Mouse (Mus musculus) C2C12 (cell line): Measurements from ENCODE around the gene Olfr1160. TPM values are rescaled to one million over a fixed set of nuclear protein-coding genes. Genes with fewer than 3 reads are reported as not detected.
"Not testable (repeated sequence)": the region's sequence is repeated elsewhere in the genome, so short reads cannot be mapped to it uniquely, and the experiment has no call there.

ENCODE experiments used
- H3K27me3 ChIP-seq: one replicate; pipeline ENCODE4 v1.6.1; 2011; ENCODE audit not compliant: control insufficient read depth, insufficient read depth, insufficient read length
- H3K36me3 ChIP-seq: one replicate; pipeline ENCODE4 v1.6.1; 2011; ENCODE audit not compliant: control insufficient read depth, insufficient read depth
- H3K4me3 ChIP-seq: one replicate; pipeline ENCODE4 v1.5.1; 2011; ENCODE audit warnings: mild to moderate bottlenecking, control low read depth; ENCODE audit not compliant: poor library complexity, insufficient read depth, severe bottlenecking
- H3K79me2 ChIP-seq: one replicate; pipeline ENCODE4 v1.6.1; 2011; ENCODE audit not compliant: control insufficient read depth, insufficient read depth
- H3K79me3 ChIP-seq: one replicate; pipeline ENCODE4 v1.6.1; 2011; ENCODE audit warnings: low read depth, control low read depth
- H3ac ChIP-seq: one replicate; pipeline ENCODE3; 2011; ENCODE audit warnings: low read depth; ENCODE audit not compliant: control insufficient read depth, insufficient read length
- CEBPB ChIP-seq: IDR thresholded peaks from one replicate; pipeline ENCODE4 v1.6.1; 2011; ENCODE audit warnings: low read depth, mild to moderate bottlenecking, control low read depth, moderate library complexity
- CTCF ChIP-seq: IDR thresholded peaks from one replicate; pipeline ENCODE4 v1.5.1; 2011; ENCODE audit not compliant: control insufficient read depth, insufficient read depth, insufficient read length
- FOSL1 ChIP-seq: IDR thresholded peaks from one replicate; pipeline ENCODE4 v1.8.0; 2011; ENCODE audit warnings: mild to moderate bottlenecking, low read length; ENCODE audit not compliant: poor library complexity, insufficient read depth, severe bottlenecking
- MAX ChIP-seq: IDR thresholded peaks from one replicate; pipeline ENCODE4 v1.6.1; 2011; ENCODE audit warnings: mild to moderate bottlenecking, control low read depth
- MYOD1 ChIP-seq: IDR thresholded peaks from one replicate; pipeline ENCODE4 v1.6.1; 2011; ENCODE audit warnings: low read depth; ENCODE audit not compliant: control insufficient read depth, insufficient read length
- MYOG ChIP-seq: IDR thresholded peaks from one replicate; pipeline ENCODE4 v1.6.1; 2011; ENCODE audit not compliant: control insufficient read depth, insufficient read length; ENCODE audit errors: extremely low read depth
- USF1 ChIP-seq: IDR thresholded peaks from one replicate; pipeline ENCODE4 v1.6.1; 2011; ENCODE audit warnings: low read depth, mild to moderate bottlenecking, control low read depth, moderate library complexity
- long read RNA-seq, 2 experiments: library from polyadenylated mRNA; unstranded; transcript quantifications; one replicate each; pipeline ENCODE4 v2.0.0; 2019 to 2020
- polyA plus RNA-seq: library from polyadenylated mRNA; unstranded; fragments of >200 nt; fragmentation: generic; extraction: Trizol; gene quantifications from one replicate; pipeline ENCODE4 v1.2.1, GENCODE M21; 2012; ENCODE audit warnings: missing spikeins

Olfr1160 gene
- polyA plus RNA-seq: not detected
- long read RNA-seq, experiment 1: 0 reads
- long read RNA-seq, experiment 2: 0 reads

DNA sequence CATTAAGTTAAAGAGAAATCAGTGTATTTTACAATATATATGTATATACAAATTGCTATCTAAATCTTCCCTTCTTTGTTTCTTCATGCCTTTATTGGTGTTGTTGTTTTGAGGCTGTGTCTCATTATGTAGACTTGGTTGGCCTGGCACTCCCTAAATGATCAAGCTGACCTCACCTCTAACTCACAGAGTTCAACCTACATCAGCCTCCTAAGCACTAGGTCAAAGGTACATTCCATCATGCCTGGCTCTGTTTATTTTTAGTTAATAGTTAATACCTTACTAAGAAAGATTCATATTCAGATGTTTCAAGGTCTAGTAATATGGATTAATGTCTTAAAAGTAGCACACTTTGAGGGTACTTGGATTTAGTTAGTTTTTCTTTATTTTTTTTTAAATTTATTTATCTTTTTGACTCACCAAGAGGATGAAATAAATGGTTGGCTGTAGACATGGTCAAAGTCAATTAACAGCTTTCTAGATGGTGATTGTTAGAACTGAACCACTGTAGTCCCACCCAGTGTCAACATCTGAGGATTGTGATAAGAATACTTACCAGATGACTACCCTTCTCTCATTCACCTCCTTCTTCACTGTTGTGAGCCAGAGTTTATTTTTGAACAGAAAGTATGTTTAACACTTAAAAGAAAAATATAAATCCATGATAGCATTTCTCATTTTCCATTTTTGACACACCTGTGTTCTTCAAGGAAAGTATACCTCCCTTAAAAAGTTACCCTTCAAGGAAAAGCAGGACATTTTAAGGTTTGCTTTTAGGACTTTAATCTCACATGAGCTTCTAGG is at the start of gene Olfr1160:
Olfr1160 (minus strand) TSS at position 754 of the 804 bp plus-strand sequence.
- Histone ChIP-seq H3K27me3 (no peaks in the 10 kb centered on the region), H3K79me3 (no peaks in the 10 kb centered on the region), H3K36me3 (no peaks in the 10 kb centered on the region), H3K79me2 (no peaks in the 10 kb centered on the region), H3K4me3 (no peak within 1 kb of the TSS), H3ac (no peak within 1 kb of the TSS)
- TF ChIP-seq MYOD1 (no peak), CEBPB (no peak), MYOG (no peak), FOSL1 (no peak), CTCF (no peak), USF1 (no peak)

DNA sequence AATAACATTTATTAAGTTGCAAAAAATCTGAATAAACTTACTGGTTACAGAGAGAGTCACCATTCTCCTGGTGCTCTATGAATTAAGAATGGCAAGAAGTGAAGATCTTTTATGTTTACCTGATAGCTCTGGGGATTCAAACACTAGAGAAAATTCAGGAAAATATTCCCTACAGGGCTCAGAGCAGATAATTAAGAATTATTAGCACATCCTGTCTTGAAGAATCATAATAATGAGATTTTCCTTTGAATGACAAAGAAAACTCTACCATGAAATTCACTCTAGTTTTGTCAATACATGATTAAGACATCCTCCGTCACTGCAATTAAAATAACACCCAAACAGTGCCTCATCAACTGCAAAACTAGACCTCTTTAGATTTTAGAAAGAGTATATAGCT is 43.0 kb upstream of the Olfr1160 start, which contains the start of gene Olfr1162:
Olfr1162 (minus strand) TSS at position 101 of the 400 bp plus-strand sequence.
- H3K36me3 ChIP-seq: no peaks in the 10 kb centered on the region
- H3ac ChIP-seq: no peak within 1 kb of the TSS
- no peaks in the 10 kb centered on the region for H3K79me2 ChIP-seq
- TF ChIP-seq MAX (no peak), USF1 (no peak), CEBPB (no peak)
- H3K79me3 ChIP-seq: no peaks in the 10 kb centered on the region
- no peaks in the 10 kb centered on the region for H3K27me3 ChIP-seq
- no peak within 1 kb of the TSS for H3K4me3 ChIP-seq

DNA sequence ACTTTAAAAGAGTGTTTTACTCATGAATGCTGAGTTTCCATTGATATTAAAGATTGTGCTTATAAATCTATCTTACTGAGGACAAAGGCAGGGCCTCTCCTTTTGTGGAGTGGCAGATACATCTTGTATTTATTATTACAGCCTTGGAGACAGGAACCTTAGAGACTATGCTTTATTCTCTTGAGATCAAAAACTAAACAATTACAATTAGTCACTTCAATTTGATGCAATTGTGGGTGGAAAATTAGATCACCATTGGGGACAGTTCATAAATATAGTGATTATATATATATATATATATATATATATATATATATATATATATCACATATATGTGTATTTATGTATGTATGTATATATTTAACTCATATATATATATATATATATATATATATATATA is 29.5 kb upstream of the Olfr1160 start, which contains the start of gene Olfr73:
Olfr73 (minus strand) TSS at position 101 of the 400 bp plus-strand sequence.
- Histone ChIP-seq H3K36me3 (no peaks in the 10 kb centered on the region), H3K4me3 (no peak within 1 kb of the TSS), H3K27me3 (no peaks in the 10 kb centered on the region), H3ac (no peak within 1 kb of the TSS), H3K79me2 (no peaks in the 10 kb centered on the region), H3K79me3 (no peaks in the 10 kb centered on the region)
- no peak for TF ChIP-seq CTCF
- TF ChIP-seq FOSL1: no peak
- TF ChIP-seq MYOG: no peak
- TF ChIP-seq USF1: no peak
- TF ChIP-seq MAX: no peak

DNA sequence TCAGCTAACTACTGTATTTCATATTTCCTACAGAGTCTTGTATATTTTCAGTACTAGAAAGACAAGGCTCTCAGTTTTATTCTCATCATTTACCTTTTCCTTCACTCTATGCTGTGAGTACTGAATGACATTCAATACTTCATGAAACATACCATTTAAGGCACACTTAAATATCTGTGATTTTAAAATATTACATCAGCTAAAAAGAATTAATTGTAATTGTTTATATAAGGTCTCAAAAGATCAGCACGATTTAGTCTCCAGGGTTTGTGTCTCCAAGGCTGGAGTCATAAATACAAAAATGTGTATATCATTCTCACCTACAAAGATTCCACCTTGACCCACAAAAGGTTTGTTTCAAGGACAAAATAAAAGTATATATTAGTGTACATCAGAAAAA is 14.4 kb upstream of the Olfr1160 start, which contains the start of gene Olfr1161:
Olfr1161 (plus strand) TSS at position 301 of the 400 bp plus-strand sequence.
- not testable (repeated sequence) for H3ac ChIP-seq, H3K79me2 ChIP-seq, H3K36me3 ChIP-seq, H3K79me3 ChIP-seq, H3K27me3 ChIP-seq, H3K4me3 ChIP-seq

DNA sequence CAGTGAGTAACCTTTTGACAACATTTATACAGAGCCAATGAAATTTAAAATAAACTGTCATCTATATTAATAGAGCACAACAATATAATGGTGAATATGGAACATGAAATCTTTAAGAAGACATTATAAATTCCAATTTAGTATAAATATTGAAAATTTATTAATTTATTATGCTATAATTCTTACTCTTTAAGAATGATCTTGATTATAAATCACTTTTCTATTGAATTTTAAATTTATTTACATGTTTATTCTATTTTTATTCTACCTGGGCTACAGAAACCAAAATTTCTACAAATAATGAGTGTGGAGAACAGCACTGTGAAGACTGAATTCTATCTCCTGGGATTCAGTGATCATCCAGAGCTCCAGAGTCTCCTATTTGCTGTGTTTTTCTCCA is 18.3 kb downstream of the Olfr1160 start, which contains the start of gene Olfr1158:
Olfr1158 (plus strand) TSS at position 301 of the 400 bp plus-strand sequence.
- Histone ChIP-seq H3K27me3 (no peaks in the 10 kb centered on the region), H3ac (no peak within 1 kb of the TSS), H3K4me3 (no peak within 1 kb of the TSS), H3K79me3 (no peaks in the 10 kb centered on the region), H3K36me3 (no peaks in the 10 kb centered on the region), H3K79me2 (no peaks in the 10 kb centered on the region)
- TF ChIP-seq MYOD1: no peak
- TF ChIP-seq CTCF: no peak
- no peak for TF ChIP-seq USF1
- TF ChIP-seq CEBPB: no peak
- TF ChIP-seq MAX: no peak
- no peak for TF ChIP-seq FOSL1
- no peak for TF ChIP-seq MYOG

DNA sequence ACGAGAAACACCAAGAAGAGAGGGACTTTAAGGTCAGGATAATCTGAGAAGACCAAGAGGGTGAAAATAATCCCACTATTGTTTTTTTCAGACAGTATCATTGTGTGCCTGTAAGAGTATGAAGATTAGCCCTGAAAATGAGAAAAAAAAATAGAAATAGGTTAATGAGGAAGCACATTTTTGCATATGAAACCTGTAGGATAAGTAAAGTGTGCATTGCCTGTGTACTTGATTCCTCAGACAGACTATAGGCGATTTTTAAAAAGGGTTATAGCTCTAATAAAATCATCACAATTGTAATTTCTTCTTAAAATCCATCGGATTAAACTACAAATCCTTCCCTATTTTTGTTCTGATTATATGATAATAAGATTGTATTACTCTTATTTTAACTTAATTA is 33.5 kb downstream of the Olfr1160 start, which contains the start of gene Olfr74:
Olfr74 (minus strand) TSS at position 101 of the 400 bp plus-strand sequence.
- Histone ChIP-seq H3K4me3 (no peak within 1 kb of the TSS), H3ac (no peak within 1 kb of the TSS), H3K79me3 (no peaks in the 10 kb centered on the region), H3K36me3 (no peaks in the 10 kb centered on the region), H3K79me2 (no peaks in the 10 kb centered on the region), H3K27me3 (no peaks in the 10 kb centered on the region)
- TF ChIP-seq MAX (no peak), MYOD1 (no peak), CEBPB (no peak), MYOG (no peak), CTCF (no peak), USF1 (no peak), FOSL1 (no peak)
